Mouse (Mus musculus): ENCODE data around the gene Rpp25l.

GRCm38 (mm10) chr4:41712421-41713196 lies 725 bp downstream of the Rpp25l start:
- TF ChIP-seq MYOG (IDR thresholded peaks at IDR 0.05; ENCODE audit: control insufficient read depth, extremely low read depth, insufficient read length) (no peak), MAX (IDR thresholded peaks at IDR 0.05) (no peak), CTCF (IDR thresholded peaks at IDR 0.05; ENCODE audit: control insufficient read depth, insufficient read depth, insufficient read length) (no peak)

Data from C2C12 (cell line).